Mouse (Mus musculus) erythroblast, embryonic 14.5 days (primary cell): ENCODE results near the gene Wdr91. TPM values are rescaled to one million over a fixed set of nuclear protein-coding genes. Genes with fewer than 3 reads are reported as not detected.

Source experiments
- H3K27me3 ChIP-seq: 2 replicates; pipeline ENCODE4 v1.6.1; 2012; ENCODE audit warnings: inconsistent platforms; ENCODE audit not compliant: control insufficient read depth
- H3K36me3 ChIP-seq: 2 replicates; pipeline ENCODE4 v1.6.1; 2012; ENCODE audit warnings: mild to moderate bottlenecking, inconsistent platforms; ENCODE audit not compliant: control insufficient read depth
- H3K4me1 ChIP-seq: 2 replicates; pipeline ENCODE4 v1.6.1; 2012; ENCODE audit warnings: inconsistent platforms; ENCODE audit not compliant: control insufficient read depth
- H3K4me3 ChIP-seq: replicated peaks from 2 replicates; pipeline ENCODE3; 2012; ENCODE audit warnings: moderate library complexity, mild to moderate bottlenecking, inconsistent platforms
- H3K9me3 ChIP-seq: 2 replicates; pipeline ENCODE4 v1.6.1; 2012; ENCODE audit warnings: low read length, inconsistent platforms, mixed read lengths; ENCODE audit not compliant: control insufficient read depth
- GATA1 ChIP-seq: IDR thresholded peaks from 2 replicates; pipeline ENCODE4 v1.6.1; 2012; ENCODE audit warnings: low read length, inconsistent platforms, mixed read lengths
- TAL1 ChIP-seq: IDR thresholded peaks from 3 replicates; pipeline ENCODE4 v1.6.1; 2012; ENCODE audit warnings: low read length, inconsistent platforms, mixed read lengths
- polyA plus RNA-seq: library from polyadenylated mRNA; stranded (reverse); fragments of >175 nt; gene quantifications from 2 replicates; pipeline ENCODE4 v1.2.3, GENCODE M21; 2012

Gene Wdr91
- polyA plus RNA-seq, 1 experiment: 7.5 TPM

DNA sequence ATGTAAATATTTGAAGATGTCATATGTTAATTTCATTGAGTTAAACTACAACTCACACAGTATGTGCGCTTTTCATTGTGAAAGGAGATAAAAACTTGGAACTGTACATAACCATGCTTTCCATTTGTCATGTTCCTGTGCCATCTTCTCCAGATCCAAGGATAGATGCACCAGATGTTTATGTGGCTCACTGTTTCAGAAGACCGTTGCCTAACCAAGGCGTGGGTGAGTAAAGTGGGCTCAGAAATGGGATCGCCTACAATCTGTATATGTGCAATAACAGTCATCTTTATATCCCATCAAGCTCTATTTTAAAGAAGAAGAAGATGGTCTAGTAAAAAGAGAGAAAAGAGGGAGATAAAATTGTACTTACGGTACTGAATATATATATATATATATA lies 78.3 kb downstream of the Wdr91 start:
- peaks cover 6% of the 10 kb centered on the region for H3K4me1 ChIP-seq
- H3K27me3 ChIP-seq: no peaks in the 10 kb centered on the region
- H3K4me3 ChIP-seq: no peak overlapping the region
- no peaks in the 10 kb centered on the region for H3K9me3 ChIP-seq
- no peaks in the 10 kb centered on the region for H3K36me3 ChIP-seq
- TF ChIP-seq TAL1 (no peak), GATA1 (no peak)

Other genes with a start within 250 kb of the Wdr91 start
- gene Agbl3, start 130.4 kb downstream of the Wdr91 start, polyA plus RNA-seq: 0.25 and 0.29 TPM in 2 replicates
- 0.01 TPM in 1 of 2 replicates, not detected in the other for gene Tmem140, start 47.7 kb downstream of the Wdr91 start, polyA plus RNA-seq
- 0.88 and 1.4 TPM in 2 replicates for gene Cyren, start 32.8 kb downstream of the Wdr91 start, polyA plus RNA-seq
- gene Stra8, start 9.3 kb upstream of the Wdr91 start, polyA plus RNA-seq: not detected in 2 replicates
- not detected in 2 replicates for gene Slc23a4, start 77.5 kb upstream of the Wdr91 start, polyA plus RNA-seq
- gene Cnot4, start 222.8 kb upstream of the Wdr91 start, polyA plus RNA-seq: 0.46 and 0.74 TPM in 2 replicates